Mouse (Mus musculus): ENCODE results near the gene Zfp444.

Gene Zfp444

GRCm38 (mm10) chr7:6172006-6172649, at the start of gene Zfp444:
Gene Zfp444 (plus strand): TSS chr7:6172226.
- DNase-seq (ENCODE audit: low read depth): peak; percentile 97

DNA sequence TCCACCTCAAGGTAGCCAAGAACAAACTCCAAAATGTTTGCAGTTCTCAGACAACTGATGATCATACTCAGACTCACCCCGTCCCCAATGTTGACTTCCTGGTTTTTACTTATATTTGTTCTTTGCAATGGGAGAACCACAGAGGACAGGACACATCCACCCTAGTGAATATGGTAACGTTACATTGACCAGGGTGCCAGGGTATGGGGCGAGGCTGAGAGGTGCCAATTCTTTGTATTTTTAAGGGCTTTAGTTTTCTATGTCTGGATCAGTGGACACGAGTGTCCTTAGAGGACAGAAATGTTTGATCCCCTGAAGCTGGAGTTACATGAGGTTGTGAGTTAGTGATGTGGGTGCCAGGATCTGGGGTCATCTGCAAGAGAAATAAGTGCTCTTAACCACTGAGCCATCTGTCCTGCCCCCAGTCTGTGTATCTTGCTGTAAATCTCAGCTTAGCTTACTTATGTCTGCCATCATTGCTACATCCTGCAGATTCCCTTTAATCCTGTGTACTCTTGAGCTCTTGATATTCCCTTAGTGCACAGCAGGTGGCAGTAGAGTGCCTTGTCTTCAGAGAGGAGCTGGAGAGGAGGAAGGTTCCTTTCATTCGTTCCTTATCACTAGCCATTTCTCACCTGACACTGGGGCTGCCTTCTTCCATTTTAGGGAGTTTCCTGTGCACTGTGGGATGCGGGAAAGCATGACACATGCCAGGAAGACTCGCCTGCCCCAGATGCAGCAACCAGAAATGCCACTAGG, 45.2 kb upstream of the Zfp444 start:
- DNase-seq (ENCODE audit: low read depth): peak; percentile 91

- DNase-seq (ENCODE audit: low read depth): no peak
Observed at GRCm38 (mm10) chr7:6130346-6130745, 41.7 kb upstream of the Zfp444 start.

DNA sequence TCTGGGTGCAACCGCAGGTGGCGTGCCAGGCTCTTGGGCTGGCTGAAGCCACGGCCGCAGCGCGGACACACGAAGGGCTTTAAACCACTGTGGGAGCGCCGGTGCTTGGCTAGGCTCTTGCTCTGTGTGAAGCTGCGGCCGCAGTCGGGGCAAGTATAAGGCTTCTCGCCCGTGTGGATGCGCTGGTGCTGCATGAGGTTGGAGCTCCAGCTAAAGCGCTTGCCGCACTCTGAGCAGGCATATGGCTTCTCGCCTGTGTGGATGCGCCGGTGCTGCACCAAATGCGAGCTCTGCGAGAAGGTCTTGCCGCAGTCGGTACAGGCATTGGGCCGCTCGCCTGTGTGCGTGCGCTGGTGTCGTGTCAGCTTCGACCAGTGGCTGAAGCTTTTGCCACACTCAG, 39.4 kb upstream of the Zfp444 start:
- no peak for DNase-seq (ENCODE audit: low read depth)

GRCm38 (mm10) chr7:6136497-6136896, 35.5 kb upstream of the Zfp444 start:
- DNase-seq (ENCODE audit: low read depth): no peak

GRCm38 (mm10) chr7:6139295-6139694, 32.7 kb upstream of the Zfp444 start:
- DNase-seq (ENCODE audit: low read depth): no peak

- DNase-seq (ENCODE audit: low read depth): no peak
Observed at GRCm38 (mm10) chr7:6143991-6144531, 28.0 kb upstream of the Zfp444 start.

GRCm38 (mm10) chr7:6145423-6146188, 26.4 kb upstream of the Zfp444 start:
- no peak for DNase-seq (ENCODE audit: low read depth)

- DNase-seq (ENCODE audit: low read depth): no peak
Observed at GRCm38 (mm10) chr7:6146194-6146981, 25.6 kb upstream of the Zfp444 start.

DNA sequence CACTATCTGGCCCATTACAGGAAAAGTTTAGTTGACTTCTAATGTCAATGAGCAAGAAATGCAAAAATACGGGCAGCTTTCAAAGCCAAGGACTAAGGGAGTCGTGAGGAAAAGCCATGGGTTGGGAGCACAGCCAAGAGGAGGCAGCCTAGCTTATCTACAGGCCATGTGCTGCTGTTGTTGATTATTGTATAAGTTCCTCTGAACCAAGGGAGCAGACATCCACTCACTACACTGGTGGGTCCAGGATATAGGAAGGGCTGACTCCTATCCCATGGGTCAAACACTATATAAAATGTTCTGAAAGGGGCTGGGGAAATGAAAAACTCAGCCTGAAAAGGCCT, 25.1 kb upstream of the Zfp444 start:
- no peak for DNase-seq (ENCODE audit: low read depth)

- DNase-seq (ENCODE audit: low read depth): no peak
Observed at GRCm38 (mm10) chr7:6147688-6148087, 24.3 kb upstream of the Zfp444 start.

GRCm38 (mm10) chr7:6151266-6151665, 20.8 kb upstream of the Zfp444 start:
- DNase-seq (ENCODE audit: low read depth): no peak

- DNase-seq (ENCODE audit: low read depth): no peak
Observed at GRCm38 (mm10) chr7:6152036-6152435, 20.0 kb upstream of the Zfp444 start.

- no peak for DNase-seq (ENCODE audit: low read depth)
Observed at GRCm38 (mm10) chr7:6153131-6153530, 18.9 kb upstream of the Zfp444 start.

DNA sequence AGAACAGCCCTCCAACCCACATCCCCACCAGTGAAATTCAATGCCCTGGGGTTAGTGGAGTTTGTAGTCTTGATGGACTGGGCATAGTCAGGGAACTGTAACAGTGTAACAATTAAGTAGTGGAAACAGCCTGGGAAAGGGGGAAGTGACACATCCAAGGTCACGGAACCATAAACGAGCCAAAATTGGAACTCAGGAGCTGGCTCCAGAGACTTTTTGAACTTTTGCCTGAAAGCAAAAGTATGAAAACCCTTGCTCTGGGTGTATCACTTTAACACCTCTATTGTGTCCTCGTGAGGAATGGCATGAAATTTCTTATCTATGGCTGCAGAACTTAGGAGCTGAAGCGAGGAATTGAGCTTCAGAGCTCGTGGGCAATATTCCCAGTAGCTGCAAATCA, 17.9 kb upstream of the Zfp444 start:
- DNase-seq (ENCODE audit: low read depth): no peak

- peak; percentile 90 for DNase-seq (ENCODE audit: low read depth)
Observed at GRCm38 (mm10) chr7:6155031-6155872, 16.8 kb upstream of the Zfp444 start.

- peak; percentile 94 for DNase-seq (ENCODE audit: low read depth)
Observed at GRCm38 (mm10) chr7:6155901-6156411, 16.1 kb upstream of the Zfp444 start, which contains the start of gene Zfp787. Gene Zfp787 (minus strand): TSS chr7:6155997.

DNA sequence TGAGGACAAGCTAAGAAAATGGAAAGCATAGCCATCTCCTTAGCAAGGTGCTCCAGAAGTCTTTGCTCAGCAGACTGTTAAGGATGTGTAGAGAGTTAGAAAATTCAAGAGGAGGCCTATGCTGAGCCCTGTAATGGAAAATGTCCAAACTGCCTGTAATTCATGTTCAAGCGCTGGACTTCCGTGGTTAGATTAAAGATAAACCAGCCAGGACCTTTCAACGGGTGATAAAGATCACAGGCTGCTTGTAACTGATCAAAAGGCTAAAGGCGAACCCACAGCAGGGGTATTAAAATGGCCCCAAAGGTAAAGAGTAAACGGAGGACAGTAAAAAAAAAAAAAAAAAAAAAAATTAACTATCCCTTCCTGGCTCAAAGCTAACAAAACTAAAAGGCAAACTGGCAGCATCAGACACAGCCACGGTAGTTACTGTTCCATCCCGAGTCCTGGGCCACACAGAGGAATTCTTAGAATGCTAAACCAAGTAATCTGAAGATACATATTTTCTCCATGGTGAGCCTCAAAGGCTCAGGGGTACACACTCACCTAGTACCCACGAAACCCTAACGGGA, 15.0 kb upstream of the Zfp444 start:
- DNase-seq (ENCODE audit: low read depth): no peak

- peak; percentile 31 for DNase-seq (ENCODE audit: low read depth)
Observed at GRCm38 (mm10) chr7:6157479-6157878, 14.5 kb upstream of the Zfp444 start.

DNA sequence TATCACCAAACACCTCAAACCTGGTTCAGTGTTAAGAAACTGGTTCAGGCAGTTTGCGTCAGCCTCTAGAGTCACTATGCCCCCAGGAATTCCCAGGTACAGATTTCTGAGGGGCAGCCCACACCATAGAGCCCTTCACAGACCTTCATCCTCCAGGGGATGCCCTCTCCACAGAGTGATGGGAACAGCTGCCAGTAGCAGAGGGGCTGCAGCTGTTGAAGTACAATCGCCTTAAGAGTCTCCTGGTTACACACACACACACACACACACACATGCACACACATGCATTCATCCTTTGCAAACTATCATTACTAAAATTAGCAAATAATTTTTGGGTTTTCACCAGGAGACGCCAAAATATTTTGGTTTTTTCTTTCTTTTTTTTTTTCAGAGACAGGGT, 12.4 kb upstream of the Zfp444 start:
- no peak for DNase-seq (ENCODE audit: low read depth)

All from induced T-regulatory cell, adult 2 months (primary cell).